Mouse (Mus musculus) heart, embryonic 10.5 days (tissue): ENCODE measurements around the gene Gatad2a. TPM values are rescaled to one million over a fixed set of nuclear protein-coding genes. Genes with fewer than 3 reads are reported as not detected.

Experiments
- DNase-seq: peaks from one replicate; pipeline ENCODE4 v3.0.0-alpha.2; 2017; ENCODE audit warnings: low spot score
- H3K27ac ChIP-seq: fragments of 300-500 bp; sonication (generic); 2 replicates; pipeline ENCODE4 v1.5.1; 2016; ENCODE audit warnings: mild to moderate bottlenecking
- H3K27me3 ChIP-seq: fragments of 300-500 bp; sonication (generic); 2 replicates; pipeline ENCODE4 v1.6.1; 2016; ENCODE audit warnings: mild to moderate bottlenecking; ENCODE audit not compliant: poor library complexity, insufficient read depth, severe bottlenecking
- H3K36me3 ChIP-seq: fragments of 300-500 bp; sonication (generic); 2 replicates; pipeline ENCODE4 v1.6.1; 2016; ENCODE audit warnings: mild to moderate bottlenecking, moderate library complexity
- H3K4me1 ChIP-seq: fragments of 300-500 bp; sonication (generic); 2 replicates; pipeline ENCODE4 v1.6.1; 2016; ENCODE audit warnings: mild to moderate bottlenecking
- H3K4me3 ChIP-seq: fragments of 300-500 bp; sonication (generic); 2 replicates; pipeline ENCODE4 v1.5.1; 2016; ENCODE audit warnings: mild to moderate bottlenecking, moderate library complexity
- H3K9me3 ChIP-seq: fragments of 300-500 bp; sonication (generic); 2 replicates; pipeline ENCODE4 v1.6.1; 2016; ENCODE audit warnings: mild to moderate bottlenecking, moderate library complexity
- WGBS: fragments of 180-500 bp; shearing (Covaris S2); methylation state at CpG from one replicate; pipeline ENCODE4 v1.1.7; 2016; 5-methylcytosine and 5-hydroxymethylcytosine counted together
- polyA plus RNA-seq: library from polyadenylated mRNA; unstranded; fragments of >200 nt; fragmentation: Nextera tagmentation; extraction: Ambion mirVana; gene quantifications from 2 replicates; pipeline ENCODE4 v1.2.1, GENCODE M21; 2016

The Gatad2a gene
- polyA plus RNA-seq, 1 experiment from 2014 or later: 47.5 TPM

GRCm38 (mm10) chr8:69901484-69902162 is 94.6 kb downstream of the Gatad2a start:
- peak overlapping the region; percentile 78 for H3K4me3 ChIP-seq
- 3% methylated on average over 41 of the region's 41 CpGs for WGBS
- H3K9me3 ChIP-seq: no peaks in the 10 kb centered on the region
- DNase-seq: peak; percentile 99
- H3K27me3 ChIP-seq: no peaks in the 10 kb centered on the region
- H3K4me1 ChIP-seq: peaks cover 63% of the 10 kb centered on the region
- H3K36me3 ChIP-seq: peaks cover 24% of the 10 kb centered on the region
- peak overlapping the region; percentile 97 for H3K27ac ChIP-seq

DNA sequence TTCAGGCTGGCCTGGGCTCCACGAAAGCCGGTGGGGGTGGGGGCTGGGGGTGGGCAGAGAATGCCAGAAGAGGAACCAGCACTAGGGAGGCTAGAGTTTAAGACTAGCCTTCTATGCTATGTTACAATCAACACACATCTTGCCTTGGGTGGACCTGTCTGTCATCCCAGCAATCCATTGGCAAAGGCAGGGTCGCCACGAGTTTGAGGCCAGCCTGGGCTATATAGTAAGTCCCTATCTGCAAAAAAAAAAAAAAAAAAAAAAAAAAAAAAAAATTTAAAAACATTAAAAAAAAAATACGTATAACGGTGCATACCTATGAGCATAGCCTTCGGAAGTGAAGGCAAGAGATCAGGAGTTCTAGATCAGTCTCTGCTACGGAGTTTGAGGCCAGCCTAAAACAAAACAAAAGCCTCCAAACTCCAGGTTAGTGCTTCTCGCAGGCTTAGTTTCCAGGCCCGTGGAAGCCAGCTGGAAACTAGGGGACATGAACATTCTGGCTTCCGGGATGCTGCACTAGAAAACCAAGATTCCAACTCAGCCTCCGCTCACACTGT is 95.2 kb downstream of the Gatad2a start:
- H3K27ac ChIP-seq: peak overlapping the region; percentile 97
- peak overlapping the region; percentile 78 for H3K4me3 ChIP-seq
- H3K36me3 ChIP-seq: peaks cover 28% of the 10 kb centered on the region
- 16% methylated on average over 12 of the region's 12 CpGs for WGBS
- H3K27me3 ChIP-seq: no peaks in the 10 kb centered on the region
- H3K9me3 ChIP-seq: no peaks in the 10 kb centered on the region
- H3K4me1 ChIP-seq: peaks cover 65% of the 10 kb centered on the region
- no peak for DNase-seq

- WGBS: 93% methylated on average over 2 of the region's 2 CpGs
- Histone ChIP-seq H3K27ac (no peak overlapping the region), H3K4me3 (peak overlapping the region; percentile 78; the same call in 1 of the 2 replicates), H3K27me3 (no peaks in the 10 kb centered on the region), H3K4me1 (peaks cover 76% of the 10 kb centered on the region), H3K9me3 (no peaks in the 10 kb centered on the region), H3K36me3 (peaks cover 33% of the 10 kb centered on the region)
- no peak for DNase-seq
Measured at GRCm38 (mm10) chr8:69899876-69900275, 96.3 kb downstream of the Gatad2a start.

DNA sequence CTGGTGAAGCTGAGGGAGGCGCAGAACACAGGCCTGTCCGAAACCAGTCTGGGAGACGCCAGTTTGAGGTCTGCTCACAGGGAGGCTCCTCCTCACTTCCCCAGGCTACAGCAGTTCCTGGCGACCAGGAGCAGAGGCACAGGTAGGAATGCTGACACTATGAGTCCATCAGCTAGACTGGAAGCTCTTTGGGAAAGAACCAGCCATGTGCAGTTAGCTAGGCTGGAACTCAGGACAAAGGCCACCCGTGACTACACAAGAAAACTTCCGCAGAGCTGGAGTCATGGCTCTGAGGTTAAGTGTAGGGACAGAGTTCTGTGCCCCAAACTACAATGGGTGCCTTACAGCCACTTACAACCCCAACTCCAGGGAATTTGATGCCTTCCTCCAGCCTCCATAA is 98.3 kb downstream of the Gatad2a start:
- 82% methylated on average over 6 of the region's 6 CpGs for WGBS
- Histone ChIP-seq H3K27ac (no peak overlapping the region), H3K36me3 (peaks cover 52% of the 10 kb centered on the region), H3K9me3 (no peaks in the 10 kb centered on the region), H3K4me1 (peaks cover 72% of the 10 kb centered on the region), H3K4me3 (no peak overlapping the region), H3K27me3 (no peaks in the 10 kb centered on the region)
- DNase-seq: no peak

DNA sequence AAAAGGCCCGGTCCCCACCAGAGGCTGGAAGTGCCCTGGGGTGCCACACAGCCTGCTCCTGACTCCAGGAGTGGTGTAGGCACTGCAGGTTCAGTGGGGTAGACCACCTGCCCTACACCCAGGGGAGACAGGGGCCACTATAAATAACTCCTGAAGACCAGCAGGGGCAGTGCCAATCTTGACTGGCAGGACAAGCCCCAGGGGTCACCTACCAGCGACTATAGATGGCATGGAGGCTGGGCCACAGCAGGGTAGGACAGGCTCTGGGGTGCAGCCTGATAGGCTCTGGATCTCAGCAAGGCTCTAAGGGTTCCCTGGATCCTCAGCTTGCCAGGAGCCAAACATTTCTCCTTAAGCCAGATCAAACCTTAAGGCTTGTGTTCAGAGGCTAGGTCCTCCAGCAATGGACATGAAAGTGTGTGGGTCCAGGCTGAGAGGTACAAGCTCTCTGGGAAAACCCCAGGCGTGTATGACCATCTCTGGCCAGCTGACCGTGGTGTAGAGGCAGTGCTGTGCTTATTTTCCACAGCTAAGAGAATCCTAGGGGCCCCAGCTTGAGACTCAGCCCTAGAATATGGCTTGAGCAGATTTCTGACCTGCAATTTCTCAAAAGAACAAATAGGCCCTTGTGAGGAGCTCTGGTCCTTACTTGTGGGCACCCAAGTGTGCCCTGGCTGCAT is 100.3 kb downstream of the Gatad2a start:
- H3K9me3 ChIP-seq: no peaks in the 10 kb centered on the region
- peaks cover 10% of the 10 kb centered on the region for H3K27me3 ChIP-seq
- H3K36me3 ChIP-seq: peaks cover 63% of the 10 kb centered on the region
- DNase-seq: no peak
- peaks cover 65% of the 10 kb centered on the region for H3K4me1 ChIP-seq
- H3K4me3 ChIP-seq: no peak overlapping the region
- 64% methylated on average over 4 of the region's 4 CpGs for WGBS
- H3K27ac ChIP-seq: no peak overlapping the region

DNA sequence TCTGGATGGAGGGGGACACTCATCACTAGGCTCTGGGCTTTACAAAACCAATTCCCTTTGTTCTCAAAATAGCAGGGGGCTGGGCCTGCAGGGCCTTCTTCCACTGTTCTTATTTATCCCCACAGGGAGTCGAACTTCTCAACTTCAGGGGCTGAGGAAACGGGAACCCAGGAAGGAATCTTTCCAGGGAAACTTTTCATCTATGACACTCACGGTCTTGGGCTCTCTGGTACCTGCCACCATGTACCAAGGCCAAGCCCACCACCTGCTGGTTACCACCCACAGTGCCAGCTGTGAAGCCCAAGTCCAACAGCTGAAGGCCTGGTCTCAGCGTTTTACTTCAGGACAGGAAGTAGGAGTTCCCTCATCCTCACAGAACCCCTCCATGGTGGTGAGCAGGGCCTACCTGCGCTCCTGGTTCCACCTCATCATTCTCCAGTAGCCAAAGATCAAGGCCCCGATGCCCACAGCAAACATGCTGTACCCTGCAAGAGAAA is 101.3 kb downstream of the Gatad2a start:
- Histone ChIP-seq H3K4me1 (peaks cover 59% of the 10 kb centered on the region), H3K9me3 (no peaks in the 10 kb centered on the region), H3K4me3 (no peak overlapping the region), H3K27ac (peak overlapping the region; percentile 29; the same call in 1 of the 2 replicates), H3K27me3 (peaks cover 21% of the 10 kb centered on the region), H3K36me3 (peaks cover 63% of the 10 kb centered on the region)
- WGBS: 57% methylated on average over 6 of the region's 6 CpGs
- no peak for DNase-seq

DNA sequence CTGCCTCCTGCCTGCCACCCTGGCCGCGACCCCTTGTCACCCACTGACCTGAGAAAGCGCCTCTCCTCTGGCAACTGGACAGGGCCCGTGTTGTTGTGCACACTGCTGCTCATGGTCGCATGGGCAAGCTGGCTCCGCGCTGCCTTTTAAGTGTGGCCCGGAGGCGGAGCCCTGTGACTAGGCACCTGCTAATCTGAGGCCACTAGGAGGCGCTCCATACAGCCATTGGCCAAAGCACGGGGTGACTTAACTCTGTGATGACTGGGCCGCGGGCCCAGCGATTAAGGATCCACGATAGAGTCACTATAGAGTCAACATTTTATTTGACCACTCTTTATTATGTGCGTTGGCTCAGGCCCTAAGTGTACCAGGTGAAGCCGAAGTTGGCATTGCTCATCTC is 102.3 kb downstream of the Gatad2a start:
- H3K27me3 ChIP-seq: peaks cover 31% of the 10 kb centered on the region
- H3K4me3 ChIP-seq: no peak overlapping the region
- no peak overlapping the region; the same call in 1 of the 2 replicates for H3K27ac ChIP-seq
- H3K9me3 ChIP-seq: no peaks in the 10 kb centered on the region
- H3K4me1 ChIP-seq: peaks cover 63% of the 10 kb centered on the region
- DNase-seq: no peak
- WGBS: 50% methylated on average over 17 of the region's 17 CpGs
- peaks cover 56% of the 10 kb centered on the region for H3K36me3 ChIP-seq

- H3K9me3 ChIP-seq: no peaks in the 10 kb centered on the region
- H3K4me1 ChIP-seq: peaks cover 63% of the 10 kb centered on the region
- peaks cover 34% of the 10 kb centered on the region for H3K36me3 ChIP-seq
- H3K27ac ChIP-seq: no peak overlapping the region
- 41% methylated on average over 19 of the region's 19 CpGs for WGBS
- peaks cover 61% of the 10 kb centered on the region for H3K27me3 ChIP-seq
- DNase-seq: no peak
- no peak overlapping the region for H3K4me3 ChIP-seq
Measured at GRCm38 (mm10) chr8:69890813-69891241, 105.4 kb downstream of the Gatad2a start.

DNA sequence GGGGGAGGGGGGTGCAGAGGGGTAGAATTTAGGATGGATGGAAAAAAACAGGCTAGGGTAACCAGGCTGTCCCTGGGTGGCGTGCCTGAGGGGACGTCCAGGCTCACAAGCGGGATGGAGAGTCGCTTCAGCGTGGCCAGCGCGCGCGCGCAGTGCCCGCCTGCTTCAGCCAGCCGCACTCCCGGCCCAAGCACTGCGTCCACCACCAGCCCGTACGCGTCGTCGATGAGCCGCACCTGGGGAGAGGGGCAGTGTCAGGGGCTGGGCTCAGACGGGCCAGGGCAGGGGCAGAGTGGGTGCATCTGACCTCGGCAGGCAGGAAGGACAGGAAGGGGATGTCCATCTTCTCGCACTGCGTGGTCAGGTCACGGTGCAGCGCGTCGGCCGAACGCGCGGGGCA is 107.3 kb downstream of the Gatad2a start:
- Histone ChIP-seq H3K4me3 (peak overlapping the region; percentile 52), H3K36me3 (peaks cover 21% of the 10 kb centered on the region), H3K4me1 (peaks cover 45% of the 10 kb centered on the region), H3K27ac (0 out of 2 replicates have a peak overlapping the region, but pooled peaks have one; percentile 25), H3K9me3 (no peaks in the 10 kb centered on the region), H3K27me3 (peaks cover 80% of the 10 kb centered on the region)
- no peak for DNase-seq
- 6% methylated on average over 31 of the region's 32 CpGs for WGBS

DNA sequence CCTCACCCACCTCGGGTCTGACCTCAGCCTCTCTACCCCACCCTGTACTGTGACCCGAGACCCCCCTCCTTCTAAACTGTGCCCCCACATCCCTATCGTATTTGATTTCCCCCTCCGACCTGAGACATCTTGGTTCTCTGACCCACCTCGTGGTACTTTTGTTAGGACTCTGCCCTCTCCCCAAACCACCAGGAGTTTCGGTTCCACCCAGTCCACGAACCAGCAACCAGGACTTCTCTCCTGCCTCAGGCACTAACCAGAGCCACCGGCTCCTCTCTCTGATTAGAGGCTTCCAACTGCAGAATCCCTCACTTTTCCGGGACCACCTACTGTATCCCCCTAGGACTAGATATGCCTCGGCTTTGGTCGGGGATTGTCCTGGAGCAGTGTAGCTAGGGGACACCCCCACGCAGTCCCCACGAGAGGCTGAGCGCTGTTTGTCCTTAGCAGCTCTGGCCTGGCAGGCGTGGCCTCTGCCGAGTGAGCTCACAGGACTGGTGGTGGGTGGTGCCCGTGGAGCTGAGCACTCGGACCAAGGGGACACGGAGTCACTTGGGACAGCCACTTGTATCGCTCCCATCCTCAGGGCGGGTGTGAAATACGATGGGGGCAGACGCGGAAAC is 107.8 kb downstream of the Gatad2a start:
- peaks cover 86% of the 10 kb centered on the region for H3K27me3 ChIP-seq
- no peaks in the 10 kb centered on the region for H3K9me3 ChIP-seq
- H3K36me3 ChIP-seq: peaks cover 15% of the 10 kb centered on the region
- peak overlapping the region; percentile 52 for H3K4me3 ChIP-seq
- no peak for DNase-seq
- H3K4me1 ChIP-seq: peaks cover 45% of the 10 kb centered on the region
- no peak overlapping the region for H3K27ac ChIP-seq
- 6% methylated on average over 24 of the region's 24 CpGs for WGBS

GRCm38 (mm10) chr8:69887289-69888243 is 108.6 kb downstream of the Gatad2a start, which contains the start of gene Cilp2:
Gene Cilp2 (minus strand): TSS chr8:69887687.
- H3K9me3 ChIP-seq: no peaks in the 10 kb centered on the region
- 2% methylated on average over 60 of the region's 60 CpGs for WGBS
- no peak for DNase-seq
- H3K27me3 ChIP-seq: peaks cover 93% of the 10 kb centered on the region
- peaks cover 8% of the 10 kb centered on the region for H3K36me3 ChIP-seq
- peak within 1 kb of the TSS; percentile 52 for H3K4me3 ChIP-seq
- no peak within 1 kb of the TSS for H3K27ac ChIP-seq
- H3K4me1 ChIP-seq: peaks cover 48% of the 10 kb centered on the region

DNA sequence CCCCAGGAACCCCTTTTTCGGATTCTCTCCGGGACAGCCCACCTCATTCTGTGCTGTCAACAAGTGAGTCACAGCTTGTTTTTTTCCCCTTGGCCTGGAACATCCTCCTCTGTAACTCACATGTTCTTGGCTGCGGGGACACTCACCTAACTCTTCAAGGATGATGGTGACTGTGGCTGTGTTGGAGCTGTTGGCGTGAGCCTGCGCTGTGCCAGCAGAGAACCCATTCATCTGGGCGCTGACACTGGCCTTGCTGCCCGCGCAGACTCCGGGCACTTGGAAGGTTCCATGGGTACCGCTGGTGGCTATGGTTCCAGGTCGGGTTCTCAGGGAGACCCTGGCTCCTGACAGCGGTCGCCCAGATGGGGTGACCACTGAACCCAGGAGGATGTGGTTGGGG is 112.0 kb downstream of the Gatad2a start:
- H3K36me3 ChIP-seq: no peaks in the 10 kb centered on the region
- H3K27me3 ChIP-seq: peaks cover 100% of the 10 kb centered on the region
- no peaks in the 10 kb centered on the region for H3K9me3 ChIP-seq
- no peak overlapping the region for H3K4me3 ChIP-seq
- no peak overlapping the region for H3K27ac ChIP-seq
- DNase-seq: peak; percentile 69
- peaks cover 53% of the 10 kb centered on the region for H3K4me1 ChIP-seq
- WGBS: 56% methylated on average over 13 of the region's 13 CpGs
